Mouse (Mus musculus) frontal cortex, adult 2 months (tissue): ENCODE results near the gene Tpte. TPM values are rescaled to one million over a fixed set of nuclear protein-coding genes. Genes with fewer than 3 reads are reported as not detected.

Source experiments
- polyA plus RNA-seq: library from polyadenylated mRNA; depleted of rRNA; stranded (reverse); fragments of >200 nt; gene quantifications from 2 replicates; pipeline ENCODE4 v1.2.3, GENCODE M21; 2012; rRNA removed

Gene Tpte
- polyA plus RNA-seq, 1 experiment, result not detected

Other genes starting within 250 kb of the Tpte start
- 1.5 and 1.9 TPM in 2 replicates for gene Atp7b, start 223.1 kb upstream of the Tpte start, polyA plus RNA-seq
- gene Alg11, start 222.7 kb upstream of the Tpte start, polyA plus RNA-seq, result 11.4 and 12.8 TPM in 2 replicates
- gene Nek5, start 158.4 kb upstream of the Tpte start, polyA plus RNA-seq, result 0.13 and 0.32 TPM in 2 replicates
- gene Nek3, start 117.0 kb upstream of the Tpte start, polyA plus RNA-seq, result 3.8 and 4.4 TPM in 2 replicates
- gene Ckap2, start 97.6 kb upstream of the Tpte start, polyA plus RNA-seq, result 1.2 and 1.5 TPM in 2 replicates
- gene Vps36, start 90.6 kb upstream of the Tpte start, polyA plus RNA-seq, result 15.1 and 16.5 TPM in 2 replicates
- 5.6 and 5.8 TPM in 2 replicates for gene Thsd1, start 56.1 kb upstream of the Tpte start, polyA plus RNA-seq
- gene Slc25a15, start 115.2 kb downstream of the Tpte start, polyA plus RNA-seq, result 9.9 and 10.1 TPM in 2 replicates
- 15.5 and 19.7 TPM in 2 replicates for gene Mrps31, start 127.9 kb downstream of the Tpte start, polyA plus RNA-seq